Mouse (Mus musculus) right cerebral cortex, postnatal 14 days (tissue): Measurements from ENCODE around the gene Mak.

ENCODE experiments used
- DNase-seq: peaks from one replicate; pipeline ENCODE4 v3.0.0; 2022

Mak gene

DNA sequence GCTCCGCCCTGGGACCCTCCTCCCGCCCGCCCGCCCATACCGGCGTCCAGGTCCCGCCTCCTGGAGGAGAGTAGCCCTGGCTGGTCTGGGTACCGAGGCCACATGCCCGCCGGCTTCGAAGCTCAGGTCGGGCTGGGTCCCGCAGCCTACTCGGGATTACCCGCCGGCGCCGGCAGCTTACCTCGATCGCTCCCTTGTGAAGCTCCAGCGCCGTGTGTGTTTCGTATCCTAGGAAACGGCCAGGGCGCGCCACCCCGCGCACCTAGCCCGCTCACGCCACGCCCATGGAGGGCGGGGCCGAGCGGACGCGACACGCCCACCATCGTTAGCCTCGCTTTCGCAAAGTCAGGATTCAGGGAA lies at the start of gene Mak:
Mak (minus strand) TSS at position 286 of the 360 bp plus-strand sequence.
- peak; percentile 64 for DNase-seq

DNA sequence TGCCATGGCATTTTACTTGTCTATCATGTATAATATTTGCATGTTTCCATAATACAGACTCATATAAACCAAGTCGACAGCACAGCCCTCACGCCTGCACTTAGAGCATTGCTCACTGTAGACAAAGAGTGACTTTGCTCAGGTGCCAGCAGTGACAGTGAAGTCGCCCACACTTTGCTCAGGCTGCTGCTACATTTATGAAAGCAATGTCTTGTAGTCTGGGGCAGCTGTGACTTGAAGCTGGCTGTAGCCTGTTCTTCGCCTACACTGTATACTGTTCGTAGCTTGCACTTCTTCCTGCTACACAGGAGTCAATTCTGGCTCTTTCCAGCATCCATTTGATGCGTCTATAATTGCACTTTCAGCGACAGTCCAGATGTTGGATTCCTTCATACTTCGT lies 49.6 kb upstream of the Mak start:
- peak; percentile 8 for DNase-seq

DNA sequence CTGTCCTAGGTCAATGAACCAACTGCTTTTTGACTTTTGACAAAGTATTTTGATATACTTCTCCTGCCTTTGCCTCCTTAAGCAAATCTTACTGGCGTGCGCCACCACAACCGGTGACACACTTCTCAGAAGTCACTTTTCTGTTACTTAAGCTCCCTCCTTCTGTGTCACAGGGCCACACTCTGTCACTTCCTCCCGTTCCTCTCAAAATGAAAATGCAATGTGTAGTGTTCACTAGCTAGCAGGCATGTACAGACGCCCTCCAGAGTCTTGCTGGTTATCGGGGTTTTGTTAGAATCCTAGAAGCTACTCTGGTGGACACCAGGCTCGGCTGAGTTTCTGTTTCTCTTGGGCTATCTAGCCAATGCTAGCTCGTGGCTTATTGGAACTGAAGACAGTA lies 48.8 kb upstream of the Mak start:
- no peak for DNase-seq

DNA sequence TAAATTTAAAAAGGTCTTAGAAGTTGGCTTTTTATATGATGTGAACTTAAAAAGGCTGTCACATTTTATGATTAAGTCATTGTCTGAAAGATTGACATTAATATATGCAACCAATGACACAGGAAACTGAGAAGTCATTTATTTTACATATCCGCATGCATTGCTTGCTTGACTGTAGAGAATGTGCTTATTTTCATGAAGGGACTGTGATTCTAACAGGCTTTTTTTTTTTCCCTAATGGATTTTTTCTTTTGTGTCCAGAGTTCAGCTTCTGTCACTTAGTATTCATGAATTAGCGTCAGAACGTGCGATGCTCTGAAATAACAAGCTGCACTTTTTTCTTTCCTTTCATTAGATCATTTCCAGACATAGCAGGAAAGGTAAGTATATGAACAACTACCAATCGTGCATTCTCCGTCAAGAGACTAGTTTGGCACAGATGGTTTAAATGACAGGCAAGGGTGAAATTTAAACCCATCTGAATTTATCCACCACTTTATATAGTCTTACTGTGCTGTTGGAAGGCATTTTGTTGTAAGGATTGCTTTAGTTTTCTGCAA lies 44.2 kb upstream of the Mak start:
- no peak for DNase-seq

DNA sequence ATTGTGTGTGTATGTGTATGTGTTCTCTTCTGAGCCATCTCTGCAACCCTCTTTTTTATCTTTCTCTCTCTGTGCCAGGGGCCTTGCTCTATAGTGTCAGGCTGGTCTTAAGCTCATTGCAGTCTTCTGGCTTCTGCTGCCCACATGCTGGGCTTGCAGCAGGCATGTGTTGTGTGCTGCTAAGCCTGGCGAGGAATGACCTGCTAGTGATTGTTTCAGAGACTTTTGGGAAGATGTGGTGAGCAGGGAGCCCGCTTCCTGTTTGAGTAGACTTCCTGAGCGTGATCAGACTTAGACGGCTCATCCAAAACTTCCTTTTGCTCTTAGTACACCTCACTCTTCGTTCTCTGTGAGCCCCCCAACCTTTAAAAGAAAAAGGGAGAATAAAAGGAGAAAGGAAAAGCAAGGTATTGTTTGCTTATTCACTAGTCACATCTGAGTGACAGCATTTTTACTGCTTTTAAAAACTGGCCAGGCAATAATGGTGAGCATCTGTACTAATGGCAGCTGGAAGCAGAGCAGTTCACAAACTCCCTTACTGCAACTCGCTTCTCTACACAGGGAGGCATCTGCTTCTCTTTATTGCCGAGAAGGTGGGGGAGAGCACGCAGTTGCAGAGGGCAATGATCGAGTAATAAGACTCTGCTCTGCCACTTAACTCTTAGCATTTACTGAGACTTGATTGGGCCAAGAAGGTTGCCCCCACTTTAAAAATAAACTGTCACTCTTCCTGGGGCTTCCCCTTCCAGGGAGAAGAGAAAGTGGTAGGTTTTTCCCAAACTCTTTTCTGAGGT lies 39.8 kb upstream of the Mak start:
- DNase-seq = no peak

DNA sequence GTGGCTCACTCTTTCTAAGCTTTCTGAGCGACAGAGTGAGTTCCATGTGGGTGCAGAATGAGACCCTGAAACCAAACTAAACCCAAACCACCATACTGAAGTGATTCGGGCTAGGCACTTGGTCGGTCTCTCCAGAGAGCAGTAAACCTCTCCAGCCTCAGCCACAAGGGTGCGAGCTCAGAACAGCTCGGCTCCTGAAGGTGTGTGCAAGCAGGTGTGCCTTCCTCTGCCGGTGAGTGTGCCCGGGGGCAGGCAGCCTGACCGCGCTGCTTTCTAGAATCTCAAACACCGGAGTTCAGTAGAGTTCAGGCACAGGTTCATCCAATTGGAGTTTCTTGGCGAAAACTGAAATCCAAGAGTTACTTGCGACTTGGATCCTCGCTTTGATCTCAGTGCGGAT lies 34.4 kb upstream of the Mak start, which contains the start of gene Sycp2l:
Sycp2l (plus strand) TSS at position 368 of the 400 bp plus-strand sequence.
- no peak for DNase-seq

DNA sequence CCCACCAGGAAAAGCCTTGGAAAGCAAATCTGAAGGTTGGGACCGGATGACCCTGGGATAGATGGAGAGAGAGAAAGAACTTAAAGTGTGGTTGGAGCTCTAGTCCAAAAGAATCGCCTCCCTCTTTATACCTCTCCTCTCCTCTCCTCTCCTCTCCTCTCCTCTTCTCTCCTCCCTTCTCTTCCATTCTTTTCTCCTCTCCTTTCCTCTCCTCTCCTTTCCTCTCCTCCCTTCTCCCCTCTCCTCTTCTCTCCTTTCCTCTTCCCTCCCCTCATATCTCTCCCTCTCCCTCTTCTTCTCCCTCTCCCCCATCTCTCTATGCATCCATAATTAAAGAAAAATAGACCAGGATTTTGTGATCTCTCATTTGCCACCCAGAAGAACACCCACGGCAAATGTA lies 31.4 kb upstream of the Mak start, which contains the start of gene Gcm2:
Gcm2 (minus strand) TSS at position 101 of the 400 bp plus-strand sequence.
- DNase-seq = no peak

DNA sequence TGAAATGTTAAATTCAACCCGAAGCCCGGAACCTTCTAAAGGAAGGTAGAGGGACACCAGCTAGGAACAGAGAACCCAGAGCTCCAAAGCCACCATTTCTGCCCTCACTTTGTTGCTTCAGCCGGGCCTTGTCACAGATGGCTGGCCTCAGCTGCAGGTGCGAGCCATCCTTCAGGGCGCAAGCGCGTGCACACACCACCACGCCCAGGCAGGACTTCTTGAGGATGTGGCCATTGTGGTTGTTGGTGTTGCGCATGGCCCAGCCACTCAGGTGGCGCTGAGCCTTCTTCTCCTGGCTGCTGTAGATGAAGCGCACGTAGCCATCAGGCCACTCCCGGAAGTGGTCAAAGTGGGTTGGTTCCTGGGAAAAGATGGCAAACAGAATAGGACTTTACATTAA lies 26.0 kb upstream of the Mak start:
- DNase-seq = no peak

DNA sequence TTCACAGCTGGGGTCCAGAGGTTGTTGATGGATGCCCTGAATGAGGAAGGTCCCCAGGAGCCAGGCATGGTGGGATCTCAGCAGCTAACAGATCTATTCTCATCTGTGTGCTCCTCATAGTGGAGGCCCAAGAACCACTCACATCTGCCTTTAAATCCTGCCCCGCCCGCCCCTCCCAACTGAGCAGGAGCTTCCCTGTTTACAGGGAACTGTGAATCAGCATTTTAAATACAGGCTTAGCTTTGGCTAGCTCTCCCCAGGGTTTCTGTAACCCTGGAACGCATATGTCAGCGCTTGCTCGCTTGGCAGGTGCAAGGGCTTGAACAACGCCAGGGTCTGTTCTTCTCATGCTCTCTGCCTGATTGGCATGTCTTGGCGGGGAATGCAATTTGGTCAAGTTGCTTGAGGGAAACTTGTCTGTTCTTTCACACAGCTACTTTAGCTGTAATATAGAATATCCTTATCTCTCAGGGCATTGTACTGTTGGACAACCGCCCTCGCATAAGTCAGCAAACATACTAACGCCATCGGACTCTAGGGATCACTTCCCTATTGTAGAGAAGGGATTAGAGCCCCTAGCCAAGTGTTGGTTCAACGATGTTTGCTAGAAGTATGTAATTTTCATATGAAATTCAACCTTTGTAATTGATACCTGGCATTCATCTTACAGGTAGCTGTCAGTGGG lies 24.5 kb upstream of the Mak start:
- DNase-seq = no peak

DNA sequence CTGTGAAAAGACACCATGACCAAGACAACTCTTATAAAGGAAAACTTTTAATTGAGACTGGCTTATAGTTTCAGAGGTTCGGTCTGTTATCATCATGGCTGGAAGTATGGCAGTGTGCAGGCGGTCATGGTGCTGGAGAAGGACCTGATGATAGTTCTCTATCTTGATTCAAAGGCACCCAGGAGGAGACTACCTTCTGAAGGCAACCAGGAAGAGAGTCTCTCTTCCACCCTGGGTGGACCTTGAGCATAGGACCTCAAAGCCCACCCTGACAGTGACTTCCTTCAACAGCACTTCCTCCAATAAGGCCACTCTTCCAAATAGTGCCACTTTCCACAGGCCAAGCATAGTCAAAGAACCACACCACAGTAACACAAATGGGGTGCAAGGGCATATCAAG lies 20.5 kb upstream of the Mak start:
- no peak for DNase-seq

DNA sequence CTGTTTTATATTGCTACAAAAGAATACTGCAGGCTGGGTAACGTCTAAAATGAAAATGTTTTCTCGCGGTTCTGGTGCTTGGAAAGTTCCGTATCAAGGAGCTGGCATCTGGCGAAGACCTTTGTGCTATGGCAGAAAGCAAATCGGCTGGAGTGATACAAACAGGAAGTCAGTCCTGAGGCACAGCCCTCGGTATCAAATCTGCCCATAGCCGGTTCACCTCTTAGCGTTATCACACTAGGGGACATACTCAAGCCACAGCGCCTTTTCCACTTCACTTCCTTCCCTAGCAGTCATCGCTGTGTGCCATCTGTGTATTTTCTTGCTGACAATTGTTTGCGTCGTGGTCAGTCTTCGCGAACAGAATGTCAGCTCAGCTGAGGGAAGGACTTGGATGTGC lies 18.8 kb upstream of the Mak start:
- DNase-seq = no peak

DNA sequence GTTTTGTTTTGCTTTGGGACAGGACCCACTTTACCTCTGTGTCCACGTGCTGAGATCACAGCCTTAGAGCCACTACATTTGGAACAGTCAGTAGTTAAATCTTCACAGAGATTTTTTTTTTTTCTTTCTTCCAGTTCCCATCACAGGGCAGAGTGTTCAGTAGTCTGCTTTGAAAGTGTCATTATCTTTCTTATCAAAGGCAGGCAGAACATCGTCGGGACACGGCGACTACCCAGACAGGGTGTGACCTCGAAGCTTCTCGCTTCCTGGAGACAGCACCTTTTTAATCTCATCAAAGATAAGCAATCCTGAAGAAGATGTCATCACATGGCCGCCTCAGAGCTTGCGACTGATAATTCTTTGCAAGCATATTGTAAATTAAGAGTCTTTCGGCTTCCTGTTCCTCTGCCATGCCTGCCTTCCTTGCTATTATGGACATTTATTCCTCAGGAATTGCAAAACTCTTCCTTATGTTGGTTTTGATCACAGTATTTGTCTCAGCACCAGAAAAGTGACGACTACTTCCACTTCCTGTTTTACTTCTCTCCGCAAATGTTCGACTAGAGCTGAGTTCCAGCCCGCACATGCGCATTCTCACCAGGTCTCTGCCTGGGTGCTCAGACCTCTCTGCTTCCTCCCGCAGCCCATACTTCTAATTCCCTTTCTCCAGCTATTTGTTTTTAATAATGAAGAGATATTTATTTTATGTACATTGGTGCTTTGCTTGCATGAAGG lies 18.0 kb upstream of the Mak start:
- DNase-seq = no peak

DNA sequence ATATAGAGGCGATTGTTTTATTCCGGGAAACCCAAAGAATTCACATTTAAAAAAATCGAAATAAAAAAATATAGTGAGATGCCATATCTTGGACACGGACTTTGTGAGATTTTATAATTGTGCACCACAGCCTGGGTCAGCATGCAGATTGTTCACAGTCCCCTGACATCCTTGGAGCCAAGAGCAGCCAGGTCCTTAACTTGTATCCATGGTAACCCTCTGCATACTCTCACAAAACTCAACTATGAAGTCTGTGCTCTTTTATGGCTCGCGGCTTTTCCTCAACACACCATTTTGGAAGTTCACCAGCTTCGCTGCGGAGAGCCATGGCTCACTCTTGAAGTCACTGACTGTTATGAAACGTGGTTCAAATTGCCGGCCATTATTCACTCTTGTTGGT lies 14.7 kb upstream of the Mak start:
- no peak for DNase-seq

DNA sequence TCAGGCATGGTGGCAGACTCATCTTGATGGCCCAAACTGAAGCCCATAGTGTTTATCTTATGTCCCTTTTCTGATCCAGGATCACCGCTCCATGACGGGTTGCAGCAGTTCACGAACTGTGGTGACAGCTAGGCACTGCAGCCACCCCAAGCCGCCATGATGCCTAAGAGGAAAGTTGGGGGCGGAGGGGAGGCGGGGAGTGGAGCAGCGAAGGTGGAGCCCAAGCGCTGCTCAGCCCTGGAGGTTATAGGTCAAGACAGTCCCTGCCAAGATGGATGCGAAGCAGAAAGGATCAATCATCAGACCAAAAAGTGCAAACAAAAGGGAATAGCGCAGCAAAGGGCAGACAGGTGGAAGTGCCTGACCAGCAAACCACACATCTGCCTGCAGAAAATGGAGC lies 11.8 kb upstream of the Mak start:
- no peak for DNase-seq

DNA sequence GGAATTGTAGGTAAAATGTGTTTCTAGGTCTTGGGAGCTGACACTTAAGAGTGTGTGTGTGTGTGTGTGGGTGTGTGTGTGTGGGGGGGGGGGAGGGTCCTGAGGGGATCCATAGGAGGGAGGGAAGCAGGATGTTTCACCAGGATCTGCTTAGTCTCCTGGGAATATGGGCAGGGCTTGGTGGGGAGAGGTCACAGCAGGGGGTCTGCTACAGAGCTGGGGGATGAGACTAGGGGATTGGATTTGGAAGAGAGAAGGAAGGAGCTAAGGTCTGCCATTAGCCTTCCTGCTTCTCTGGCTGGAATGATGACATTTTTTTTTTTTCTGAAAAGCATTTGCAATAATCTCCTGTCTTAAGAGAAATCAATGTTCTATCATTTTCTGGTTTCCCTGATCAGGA lies 9.2 kb upstream of the Mak start:
- DNase-seq = no peak

DNA sequence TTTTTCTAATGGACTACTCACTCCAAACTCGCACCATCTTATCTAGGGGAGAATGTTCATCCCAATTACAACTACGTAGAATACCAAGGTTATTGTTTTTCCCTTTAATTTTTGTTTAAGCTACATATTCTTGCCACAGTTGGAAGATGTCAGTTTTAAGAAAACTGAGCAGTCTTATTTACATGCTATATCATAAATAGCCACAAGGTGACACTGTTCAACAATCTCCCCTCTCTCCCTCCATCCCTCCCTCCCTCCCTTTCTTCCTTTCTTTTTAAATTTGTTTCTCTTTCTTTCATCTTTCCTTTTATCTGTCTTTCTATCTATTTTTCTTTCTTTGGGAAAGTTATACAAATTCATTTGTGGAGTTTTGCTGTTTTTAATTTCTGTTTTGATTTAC lies 5.6 kb upstream of the Mak start:
- no peak for DNase-seq

DNA sequence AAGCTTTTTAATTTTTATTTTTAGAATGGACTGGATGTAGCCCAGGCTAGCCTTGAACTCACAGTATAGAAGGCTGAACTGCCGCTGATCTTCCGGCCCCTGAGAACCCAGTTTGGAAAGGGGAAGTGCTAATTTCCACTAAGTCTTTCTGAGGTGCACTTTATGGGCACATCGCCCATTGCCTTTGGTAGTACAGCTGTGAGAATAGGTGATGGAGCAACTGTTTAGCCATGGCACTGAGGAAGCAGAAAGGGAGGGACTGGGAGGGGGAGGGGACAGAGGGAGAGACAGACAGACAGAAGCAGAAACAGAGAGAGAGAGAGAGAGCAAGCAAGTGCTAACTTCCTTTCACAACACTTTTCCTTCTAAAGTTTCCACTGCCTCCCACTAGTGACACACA lies 5.0 kb upstream of the Mak start:
- DNase-seq = no peak

DNA sequence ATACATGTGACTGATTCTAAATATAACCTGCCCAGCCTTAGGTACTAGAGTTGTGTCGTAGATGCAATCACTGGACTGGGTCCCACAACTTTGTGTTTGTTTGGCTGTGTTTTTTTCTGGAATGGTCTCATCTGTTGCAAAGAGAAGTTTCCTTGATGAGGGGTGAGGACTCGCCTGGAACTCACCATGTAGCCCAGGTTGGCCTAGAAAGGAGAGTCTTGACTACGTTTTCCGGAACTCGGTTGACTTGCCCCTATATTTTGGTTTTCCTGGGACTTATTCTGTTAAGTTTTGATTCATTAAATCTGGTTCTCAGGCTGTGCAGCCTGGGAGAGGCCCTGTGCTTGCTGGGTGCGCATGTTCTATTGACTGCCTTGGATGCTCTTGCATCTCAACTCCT lies 1.2 kb upstream of the Mak start:
- DNase-seq = no peak

DNA sequence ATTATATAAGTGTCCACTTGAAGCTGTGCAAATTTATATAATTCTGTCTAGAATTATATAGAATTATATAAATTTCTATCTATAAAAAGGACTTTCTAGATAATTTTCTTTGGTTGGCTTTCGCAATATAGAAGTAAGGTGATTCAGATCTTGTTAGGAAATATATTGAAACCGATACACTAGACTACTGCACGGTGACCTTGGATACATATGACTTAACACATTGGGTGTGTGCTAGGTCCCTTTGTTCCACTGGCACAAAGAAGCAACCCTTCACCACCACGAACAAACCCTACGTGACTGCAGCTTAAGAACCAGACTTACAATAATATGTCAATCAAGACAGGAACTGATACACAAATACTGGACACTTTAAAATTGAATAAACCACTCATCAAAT lies 353 bp upstream of the Mak start:
- no peak for DNase-seq

DNA sequence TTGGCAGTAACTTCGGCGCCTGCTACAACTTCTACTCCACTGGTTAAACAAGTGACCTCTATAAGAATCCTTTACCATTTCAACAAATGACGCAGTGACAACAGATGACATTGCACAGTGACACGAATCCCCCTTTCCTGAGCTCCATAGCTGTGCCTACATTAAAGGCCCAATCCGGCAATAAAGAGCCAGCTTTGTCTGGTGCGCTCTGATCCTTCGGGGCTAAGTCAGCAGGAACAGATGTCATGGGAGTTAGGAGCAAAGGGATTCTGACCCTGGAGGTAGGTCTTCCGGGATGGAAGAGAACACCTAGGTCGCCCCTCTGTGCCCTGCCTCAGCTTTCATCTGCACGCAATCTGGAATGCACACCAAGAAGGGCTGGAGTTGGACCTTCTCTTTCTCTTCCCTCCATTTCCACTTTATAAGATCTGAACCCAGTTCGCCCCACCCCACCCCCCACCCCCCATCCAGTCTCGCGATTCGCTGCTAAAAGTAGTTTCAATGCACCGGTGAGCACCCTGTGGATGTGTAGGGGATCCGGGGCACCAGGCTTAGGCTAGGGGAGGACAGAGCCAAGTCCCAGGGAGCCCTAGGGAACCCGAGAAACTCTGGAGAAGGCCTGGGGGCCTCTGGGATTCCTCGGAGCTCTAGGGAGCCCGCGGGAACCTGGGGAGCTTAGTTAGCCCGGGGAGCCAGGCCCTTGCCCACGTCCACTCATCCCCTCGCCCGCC lies 651 bp downstream of the Mak start:
- DNase-seq = no peak

DNA sequence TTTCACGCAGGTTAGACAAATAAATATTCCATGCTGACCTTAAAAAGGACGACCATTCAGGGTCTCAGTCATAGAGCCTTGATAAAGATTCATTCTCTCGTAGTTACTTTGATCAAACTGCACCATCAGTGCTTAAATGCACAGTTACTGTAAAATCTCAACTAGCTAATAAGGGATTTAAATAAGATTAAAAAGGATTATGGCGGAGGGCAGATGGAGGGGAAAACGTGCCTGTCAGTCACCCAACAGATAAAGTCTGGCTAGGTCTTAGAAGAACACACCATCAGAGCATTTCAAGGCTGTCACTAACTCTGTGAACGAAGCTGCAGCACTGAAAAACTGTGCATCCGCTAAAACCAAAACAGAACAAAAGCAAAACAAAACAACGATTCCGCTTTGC lies 1.6 kb downstream of the Mak start:
- no peak for DNase-seq

DNA sequence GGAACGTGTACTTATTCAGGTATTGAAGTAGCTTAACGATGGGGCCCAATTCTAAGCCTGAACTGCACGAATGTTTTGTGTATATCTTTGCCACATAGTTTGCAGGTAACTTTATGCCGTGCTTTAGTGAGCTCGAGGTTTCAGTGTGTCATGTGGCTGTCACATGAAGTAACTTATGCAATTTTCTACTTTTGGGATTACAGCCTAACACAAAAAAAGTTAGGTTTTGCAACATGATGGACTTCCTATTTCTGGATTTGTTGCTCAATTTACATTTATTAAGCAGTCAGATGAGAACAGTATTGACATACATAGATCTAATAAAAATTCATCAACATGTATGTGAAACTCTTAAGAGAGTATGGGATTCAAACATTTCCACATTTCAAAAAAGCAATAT lies 5.7 kb downstream of the Mak start:
- DNase-seq = no peak

DNA sequence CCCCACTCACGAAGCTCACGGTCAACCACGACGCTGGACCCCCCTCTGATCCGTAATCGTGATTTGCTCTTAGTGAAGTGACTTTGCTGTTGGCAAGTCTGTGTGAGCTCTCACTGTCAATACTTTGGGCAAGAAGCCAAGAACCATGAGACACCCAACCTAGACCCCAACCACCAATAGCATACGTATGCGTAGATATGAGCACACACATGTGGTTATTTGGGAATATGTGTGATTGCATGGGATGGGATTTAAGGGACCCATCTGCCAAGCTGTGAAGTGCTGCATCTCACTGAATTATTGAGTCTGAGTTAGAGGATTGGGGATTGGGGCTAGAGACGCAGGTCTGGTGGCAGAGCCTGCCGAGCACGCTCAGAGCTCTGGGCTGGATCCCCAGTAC lies 7.9 kb downstream of the Mak start:
- no peak for DNase-seq
